Mouse (Mus musculus) cerebellum, adult 2 months (tissue): ENCODE measurements around the gene Ptpru. TPM values are rescaled to one million over a fixed set of nuclear protein-coding genes. Genes with fewer than 3 reads are reported as not detected.

Source experiments
- DNase-seq, 2 experiments: peaks; one replicate each; pipeline ENCODE4 v3.0.0; 2021
- H3K27ac ChIP-seq: fragments of 200-500 bp; 2 replicates; pipeline ENCODE4 v1.5.1; 2012; ENCODE audit warnings: low read length, control low read depth, inconsistent platforms; ENCODE audit not compliant: insufficient read depth
- H3K27me3 ChIP-seq: fragments of 200-500 bp; 2 replicates; pipeline ENCODE4 v1.6.1; 2012; ENCODE audit warnings: inconsistent platforms, mild to moderate bottlenecking, low read length, moderate library complexity; ENCODE audit not compliant: control insufficient read depth, insufficient read depth
- H3K4me1 ChIP-seq: fragments of 200-500 bp; 2 replicates; pipeline ENCODE4 v1.6.1; 2011; ENCODE audit warnings: low read length; ENCODE audit not compliant: control insufficient read depth, insufficient read depth
- H3K4me3 ChIP-seq: fragments of 200-500 bp; replicated peaks from 2 replicates; pipeline ENCODE3; 2011; ENCODE audit warnings: mild to moderate bottlenecking, low read depth, low read length, control low read depth; ENCODE audit not compliant: insufficient read depth
- CTCF ChIP-seq: fragments of 200-500 bp; IDR thresholded peaks from 2 replicates; pipeline ENCODE4 v1.5.1; 2011; ENCODE audit warnings: low read depth, mild to moderate bottlenecking, control low read depth, low read length, moderate library complexity, borderline replicate concordance; ENCODE audit not compliant: insufficient read depth
- POLR2A ChIP-seq: fragments of 200-500 bp; IDR thresholded peaks from 2 replicates; pipeline ENCODE4 v1.6.1; 2011; ENCODE audit warnings: low read length, control low read depth, borderline replicate concordance; ENCODE audit not compliant: insufficient read depth
- WGBS: fragments of 180-500 bp; shearing (Covaris S2); methylation state at CpG from one replicate; pipeline ENCODE4 v1.1.7; 2018; 5-methylcytosine and 5-hydroxymethylcytosine counted together
- polyA plus RNA-seq: library from polyadenylated mRNA; depleted of rRNA; stranded (reverse); fragments of >200 nt; gene quantifications from 2 replicates; pipeline ENCODE4 v1.2.3, GENCODE M21; 2012

Ptpru gene
- polyA plus RNA-seq, 1 experiment: 47.3 TPM

DNA sequence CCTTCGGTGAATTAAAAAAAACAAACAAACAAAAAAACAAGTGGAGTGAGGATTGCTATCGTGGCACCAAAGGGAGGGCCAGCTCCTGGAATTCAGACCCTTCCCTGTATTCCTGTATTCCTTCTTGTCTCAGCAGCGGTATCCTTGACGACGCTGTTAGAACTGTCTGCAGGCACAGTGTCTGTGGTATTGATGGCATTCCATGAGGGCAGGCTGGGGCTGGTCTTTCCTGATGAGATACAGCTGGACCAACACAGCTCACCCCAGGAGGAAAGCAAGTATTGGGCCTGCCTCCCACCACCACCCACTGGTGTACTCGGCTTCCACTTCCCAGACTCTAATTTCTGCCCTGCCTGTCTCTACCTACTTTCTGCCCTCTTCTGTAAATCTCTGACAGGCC is 10.0 kb upstream of the Ptpru start:
- DNase-seq: no peak
- no peak for TF ChIP-seq CTCF
- no peak for TF ChIP-seq POLR2A
- Histone ChIP-seq H3K4me1 (peaks cover 3% of the 10 kb centered on the region; the same call in 1 of the 2 replicates), H3K27ac (no peak overlapping the region), H3K4me3 (no peak overlapping the region), H3K27me3 (no peaks in the 10 kb centered on the region)
- 72% methylated on average over 6 of the region's 6 CpGs for WGBS

- 85% methylated on average over 8 of the region's 8 CpGs for WGBS
- Histone ChIP-seq H3K27ac (no peak overlapping the region), H3K4me1 (peaks cover 3% of the 10 kb centered on the region; the same call in 1 of the 2 replicates), H3K27me3 (no peaks in the 10 kb centered on the region), H3K4me3 (no peak overlapping the region)
- no peak for DNase-seq
- TF ChIP-seq CTCF (no peak), POLR2A (no peak)
Measured at GRCm38 (mm10) chr4:131845991-131846778, 8.1 kb upstream of the Ptpru start.

- TF ChIP-seq CTCF (no peak), POLR2A (peak; percentile 83)
- under 1% methylated on average over 37 of the region's 37 CpGs for WGBS
- peak; percentile 92 to 95 for DNase-seq
- H3K27me3 ChIP-seq: no peaks in the 10 kb centered on the region
- peaks cover 3% of the 10 kb centered on the region; the same call in 1 of the 2 replicates for H3K4me1 ChIP-seq
- H3K27ac ChIP-seq: no peak within 1 kb of the TSS
- peak within 1 kb of the TSS; percentile 84 for H3K4me3 ChIP-seq
Measured at GRCm38 (mm10) chr4:131843290-131843743, 5.2 kb upstream of the Ptpru start, which contains the start of gene Mecr. Gene Mecr (plus strand): TSS chr4:131843470.

GRCm38 (mm10) chr4:131836891-131837491 is 1.1 kb downstream of the Ptpru start:
- TF ChIP-seq CTCF (no peak), POLR2A (no peak)
- WGBS: under 1% methylated on average over 74 of the region's 76 CpGs
- Histone ChIP-seq H3K4me3 (peak overlapping the region; percentile 71), H3K27me3 (no peaks in the 10 kb centered on the region), H3K4me1 (peaks cover 11% of the 10 kb centered on the region), H3K27ac (no peak overlapping the region)
- peak; percentile 46 to 67 for DNase-seq

DNA sequence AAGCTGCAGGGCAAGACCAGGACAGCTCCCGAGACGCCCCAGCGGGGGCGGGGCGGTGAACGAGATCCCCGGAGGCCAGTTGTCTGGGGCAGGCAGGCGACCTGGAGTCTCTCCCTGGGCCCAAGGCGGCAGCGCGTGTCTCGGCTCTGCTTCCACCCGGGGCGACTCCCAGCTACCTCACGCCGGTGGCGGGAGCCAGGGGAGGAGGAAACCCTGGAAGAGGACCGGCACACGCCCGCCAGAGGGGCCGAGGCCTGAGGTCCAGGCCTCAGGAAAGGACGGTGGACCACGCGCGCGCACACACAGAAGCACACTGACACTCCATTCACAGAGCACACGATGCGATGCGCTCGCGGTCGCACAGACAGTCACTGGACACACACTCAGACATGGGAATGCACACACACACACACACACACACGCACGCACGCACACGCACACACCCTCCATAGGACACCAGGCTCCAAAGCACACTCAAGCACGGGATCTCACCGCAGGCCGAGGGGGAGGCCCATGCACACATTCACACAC is 1.7 kb downstream of the Ptpru start:
- 5% methylated on average over 39 of the region's 39 CpGs for WGBS

GRCm38 (mm10) chr4:131833971-131834609 is 4.0 kb downstream of the Ptpru start:
- 44% methylated on average over 9 of the region's 9 CpGs for WGBS
- Histone ChIP-seq H3K27ac (no peak overlapping the region), H3K27me3 (no peaks in the 10 kb centered on the region), H3K4me3 (no peak overlapping the region), H3K4me1 (peaks cover 28% of the 10 kb centered on the region)
- TF ChIP-seq POLR2A (no peak), CTCF (peak; percentile 47)
- no peak for DNase-seq

More for the DNA sequence above, 1.7 kb downstream of the Ptpru start:
- peaks cover 16% of the 10 kb centered on the region for H3K4me1 ChIP-seq
- H3K27me3 ChIP-seq: no peaks in the 10 kb centered on the region
- no peak overlapping the region for H3K27ac ChIP-seq
- H3K4me3 ChIP-seq: peak overlapping the region; percentile 71
- no peak for TF ChIP-seq CTCF
- no peak for TF ChIP-seq POLR2A
- peak; percentile 44 to 54 for DNase-seq

DNA sequence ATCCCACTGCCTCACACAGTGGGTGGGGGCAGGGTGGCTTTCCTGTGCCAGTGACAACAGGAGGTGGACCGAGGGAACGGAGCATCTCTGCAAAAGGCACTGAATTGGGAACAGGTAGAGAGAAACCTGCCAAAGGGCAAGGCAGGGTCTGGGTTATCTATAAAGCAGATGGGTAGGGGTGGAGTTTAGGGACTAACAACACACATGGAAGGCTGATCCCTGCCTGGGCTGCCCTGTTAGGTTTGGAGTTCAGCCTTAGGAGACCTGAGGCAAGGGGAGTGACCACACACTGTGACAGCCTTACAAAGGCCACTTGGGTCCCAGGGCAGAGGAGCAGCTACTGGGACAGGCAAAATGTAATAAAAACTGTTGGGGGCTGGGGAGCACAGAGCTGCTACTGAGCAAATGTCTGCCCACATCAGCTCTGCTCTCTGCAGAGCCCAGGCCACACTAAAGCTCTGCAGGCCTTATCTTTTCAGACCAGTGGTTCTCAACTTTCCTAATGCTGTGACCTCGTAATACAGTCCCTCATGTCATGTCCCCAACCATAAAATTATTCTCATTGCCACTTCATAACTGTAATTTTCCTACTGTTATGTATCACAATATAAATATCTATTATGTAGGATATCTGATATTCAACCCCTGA is 5.2 kb downstream of the Ptpru start:
- Histone ChIP-seq H3K27me3 (no peaks in the 10 kb centered on the region), H3K4me1 (peaks cover 28% of the 10 kb centered on the region), H3K4me3 (no peak overlapping the region), H3K27ac (no peak overlapping the region)
- WGBS: 45% methylated on average over 3 of the region's 3 CpGs
- DNase-seq: no peak
- TF ChIP-seq CTCF (no peak), POLR2A (no peak)
